Mouse (Mus musculus): ENCODE measurements around the gene Gdnf.

DNA sequence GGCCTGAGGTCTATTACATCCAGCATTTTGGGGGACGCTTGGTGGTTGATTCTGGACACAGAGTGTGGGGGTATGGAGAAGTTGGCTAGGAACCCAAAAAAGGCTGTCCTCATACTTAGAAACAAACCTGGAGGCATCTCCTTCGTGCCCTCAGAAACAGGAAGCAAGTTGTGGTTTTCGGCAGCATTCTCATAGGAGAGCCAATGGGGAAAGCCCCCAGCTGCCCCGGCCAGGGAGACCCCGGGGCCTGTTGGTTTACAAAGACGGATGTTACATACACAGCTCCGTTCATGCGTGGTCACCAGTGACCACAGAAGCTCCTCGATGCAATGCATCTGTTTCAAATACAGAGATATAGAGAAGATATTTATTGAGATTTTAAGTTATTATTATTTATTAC lies 24.8 kb downstream of the Gdnf start:
- TF ChIP-seq EP300 (IDR thresholded peaks at IDR 0.05; ENCODE audit: low read depth in 1 of 2, low read length in 2 of 2) (no peak), NRF1 (IDR thresholded peaks at IDR 0.05; ENCODE audit: insufficient read depth, low read depth, low read length, poor library complexity, severe bottlenecking) (no peak), CTCF (IDR thresholded peaks at IDR 0.05 in 2 of 3, conservative IDR thresholded peaks at IDR 0.05 in 1 of 3; ENCODE audit: control insufficient read depth in 1 of 3, insufficient read depth in 1 of 3, low read depth in 2 of 3, low read length in 3 of 3, poor library complexity in 1 of 3, severe bottlenecking in 1 of 3) (no peak), NELFE (IDR thresholded peaks at IDR 0.05; ENCODE audit: low read depth, low read length) (no peak), USF2 (IDR thresholded peaks at IDR 0.05; ENCODE audit: borderline replicate concordance in 1 of 2, insufficient read depth in 1 of 2, low read depth in 1 of 2, low read length in 2 of 2) (no peak), POLR2A (IDR thresholded peaks at IDR 0.05; ENCODE audit: control insufficient read depth in 1 of 2, insufficient read depth in 1 of 2, low read depth in 1 of 2, low read length in 2 of 2, poor library complexity in 1 of 2) (no peak)

Measured in MEL (cell line).